Mouse (Mus musculus): ENCODE results near the gene Cers5. TPM values are rescaled to one million over a fixed set of nuclear protein-coding genes. Genes with fewer than 3 reads are reported as not detected.

Gene Cers5
- total RNA-seq, 2 experiments from 2014 or later, result 28.4 to 29.9 TPM

DNA sequence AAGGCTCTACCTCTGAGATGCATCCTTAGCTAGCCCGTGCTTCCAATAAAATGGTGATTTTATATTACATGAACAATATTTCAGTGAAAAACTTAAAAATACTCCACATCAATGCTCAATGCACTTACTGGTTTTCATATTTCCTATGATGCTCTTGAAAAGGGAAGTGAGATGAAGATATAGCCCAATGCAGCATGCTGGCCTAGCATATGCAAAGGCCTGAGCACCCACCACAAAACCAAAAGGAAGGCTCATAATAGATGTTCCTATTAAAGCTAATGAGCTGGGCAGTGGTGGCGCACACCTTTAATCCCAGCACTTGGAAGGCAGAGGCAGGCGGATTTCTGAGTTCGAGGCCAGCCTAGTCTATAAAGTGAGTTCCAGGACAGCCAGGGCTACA is 33.0 kb upstream of the Cers5 start:
- Histone ChIP-seq H3K4me3 (no peak overlapping the region), H3K27ac (no peak overlapping the region)
- no peak for TF ChIP-seq CTCF (conservative IDR thresholded peaks at IDR 0.05)
- DNase-seq (ENCODE audit: low spot score in 2 of 2), result no peak

DNA sequence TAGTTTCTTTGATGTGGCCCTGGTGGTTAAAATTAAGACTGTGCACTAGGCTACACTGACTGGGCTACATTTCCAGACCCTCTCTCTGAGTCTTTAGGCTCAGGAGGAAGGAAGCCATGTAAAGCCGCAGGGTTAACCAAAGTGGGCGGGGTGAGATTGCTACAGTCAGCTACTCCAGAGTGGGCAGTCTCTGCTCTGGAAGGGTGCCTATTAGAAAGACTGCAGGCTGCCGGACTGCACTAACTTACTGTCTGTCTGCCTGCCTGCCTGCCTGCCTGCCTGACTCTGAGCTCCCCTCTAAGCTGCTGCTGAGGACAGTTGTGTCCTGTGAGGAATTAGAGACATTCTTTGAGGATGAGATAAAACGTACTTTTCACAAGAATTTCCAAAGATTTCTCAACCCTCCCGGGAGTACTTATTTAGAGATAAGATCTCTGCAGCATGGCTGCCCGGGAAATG is 30.5 kb upstream of the Cers5 start:
- no peak for DNase-seq (ENCODE audit: low spot score in 2 of 2)
- no peak overlapping the region for H3K27ac ChIP-seq
- TF ChIP-seq CTCF (conservative IDR thresholded peaks at IDR 0.05), result no peak
- no peak overlapping the region for H3K4me3 ChIP-seq

DNA sequence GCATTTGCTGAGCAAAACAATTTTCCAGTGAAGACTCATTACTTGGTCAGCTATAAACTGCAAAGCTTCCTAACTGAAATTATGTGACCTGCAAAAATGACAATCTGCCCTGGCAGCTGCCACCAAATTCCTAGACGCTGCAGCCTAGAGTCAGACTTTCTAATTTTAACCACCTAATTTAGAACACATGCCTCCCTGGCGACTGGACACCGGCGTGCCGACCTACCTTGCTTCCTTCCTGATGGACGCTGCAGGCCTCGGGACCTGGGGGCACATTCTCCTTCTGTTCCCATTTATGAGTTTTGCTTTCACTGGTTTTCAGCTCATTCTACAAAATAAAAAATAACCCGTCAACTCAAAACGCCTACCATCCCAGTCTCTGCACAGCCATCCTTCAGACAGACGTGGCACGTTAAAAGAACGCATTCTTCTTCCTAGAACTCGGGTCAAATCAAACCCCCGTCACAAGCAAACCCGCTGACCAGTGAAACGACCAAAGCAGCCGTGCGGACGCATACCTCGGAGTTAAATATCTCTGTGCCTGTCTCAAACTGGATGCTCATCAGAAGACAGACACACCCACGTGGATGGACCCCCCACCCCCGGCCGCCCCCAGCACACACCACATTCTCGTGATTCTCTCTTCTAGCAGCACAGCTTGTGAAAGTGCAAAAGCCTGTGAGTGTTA is 29.3 kb upstream of the Cers5 start:
- H3K27ac ChIP-seq, result no peak overlapping the region
- TF ChIP-seq CTCF (conservative IDR thresholded peaks at IDR 0.05), result no peak
- H3K4me3 ChIP-seq, result no peak overlapping the region
- DNase-seq (ENCODE audit: low spot score in 2 of 2), result no peak

DNA sequence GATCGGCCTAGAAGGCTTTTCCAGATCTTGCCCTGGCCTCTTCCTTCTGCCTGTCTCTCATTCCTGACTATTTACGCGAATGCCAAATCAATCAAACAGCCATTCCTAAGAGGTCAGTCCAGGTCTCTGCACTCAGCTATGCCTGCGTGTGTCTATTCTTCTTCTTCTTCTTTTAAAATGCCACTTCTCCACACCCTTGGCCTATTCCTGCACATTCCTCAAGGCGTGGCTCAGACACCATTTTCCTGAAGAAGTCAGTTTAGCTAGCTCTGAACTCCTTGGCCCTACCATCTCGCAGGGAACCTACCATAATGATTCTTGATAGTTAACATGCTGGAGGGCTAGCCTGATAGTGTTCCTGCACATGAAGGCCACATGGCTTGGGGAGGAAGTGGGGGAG is 27.0 kb upstream of the Cers5 start:
- no peak overlapping the region for H3K4me3 ChIP-seq
- TF ChIP-seq CTCF (conservative IDR thresholded peaks at IDR 0.05), result no peak
- DNase-seq (ENCODE audit: low spot score in 2 of 2), result no peak

DNA sequence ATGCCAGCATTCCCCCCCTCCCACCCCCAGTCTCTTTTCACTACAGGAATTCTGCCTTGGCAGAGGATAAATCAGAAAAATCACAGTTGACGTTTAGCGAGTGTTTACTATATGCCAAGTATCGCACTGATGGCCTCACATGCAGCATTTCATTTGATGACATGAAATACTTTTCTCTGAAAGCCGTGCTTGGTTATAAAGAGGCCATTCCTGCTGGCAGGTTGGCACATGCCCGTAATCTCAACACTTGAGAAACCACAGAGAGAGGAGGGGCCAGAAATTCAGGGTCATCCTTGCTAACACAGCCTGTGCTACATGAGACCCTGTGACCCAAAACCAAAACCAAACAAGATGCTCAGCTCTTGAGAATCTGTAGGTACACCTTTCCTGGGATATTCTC is 25.2 kb upstream of the Cers5 start:
- Histone ChIP-seq H3K4me3 (no peak overlapping the region), H3K27ac (no peak overlapping the region)
- no peak for DNase-seq (ENCODE audit: low spot score in 2 of 2)
- no peak for TF ChIP-seq CTCF (conservative IDR thresholded peaks at IDR 0.05)

More for the DNA sequence above, 27.0 kb upstream of the Cers5 start:
- no peak overlapping the region for H3K27ac ChIP-seq

DNA sequence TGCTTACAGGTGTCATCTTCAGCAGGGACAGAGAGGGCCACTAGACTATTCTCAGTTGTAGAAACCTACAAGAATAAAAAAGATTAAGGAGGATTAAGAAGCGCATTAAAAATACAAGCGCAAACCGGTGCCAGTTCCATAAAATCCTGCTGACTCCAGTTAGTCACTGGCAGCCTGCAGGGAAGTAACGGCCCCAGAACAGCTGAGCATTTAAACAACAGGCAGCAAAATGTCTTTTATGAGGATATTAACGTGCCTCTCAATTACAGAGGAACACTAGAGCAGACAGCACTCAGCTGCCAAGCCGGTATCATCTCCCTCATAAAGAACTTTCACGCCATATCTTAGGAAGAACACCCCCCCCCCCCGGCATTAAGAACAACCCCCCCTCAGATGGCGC is 24.1 kb upstream of the Cers5 start:
- 0 out of 2 replicates have a peak overlapping the region, but pooled peaks have one; percentile 28 for H3K27ac ChIP-seq
- no peak overlapping the region for H3K4me3 ChIP-seq
- no peak for DNase-seq (ENCODE audit: low spot score in 2 of 2)
- no peak for TF ChIP-seq CTCF (conservative IDR thresholded peaks at IDR 0.05)

DNA sequence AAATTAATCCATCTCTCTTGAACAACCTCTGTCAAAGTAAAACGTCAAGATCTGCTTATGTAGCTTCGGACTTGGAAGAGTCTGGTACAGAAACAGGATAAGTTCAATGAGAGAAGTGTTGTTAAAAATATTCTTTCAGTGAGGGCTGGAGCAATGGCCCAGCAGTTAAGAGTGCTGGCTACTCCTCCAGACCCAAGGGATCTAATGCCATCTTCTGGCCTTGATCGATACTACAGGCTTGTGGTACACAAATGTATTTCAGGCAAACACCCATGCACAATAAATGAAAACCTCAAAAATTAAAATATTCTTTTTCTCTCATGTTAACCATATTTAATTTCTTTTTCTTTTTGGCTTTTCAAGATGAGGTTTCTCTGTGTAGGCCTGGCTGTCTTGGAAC is 23.4 kb upstream of the Cers5 start:
- DNase-seq (ENCODE audit: low spot score in 2 of 2), result no peak
- TF ChIP-seq CTCF (conservative IDR thresholded peaks at IDR 0.05), result peak; percentile 66
- Histone ChIP-seq H3K27ac (no peak overlapping the region), H3K4me3 (no peak overlapping the region)

DNA sequence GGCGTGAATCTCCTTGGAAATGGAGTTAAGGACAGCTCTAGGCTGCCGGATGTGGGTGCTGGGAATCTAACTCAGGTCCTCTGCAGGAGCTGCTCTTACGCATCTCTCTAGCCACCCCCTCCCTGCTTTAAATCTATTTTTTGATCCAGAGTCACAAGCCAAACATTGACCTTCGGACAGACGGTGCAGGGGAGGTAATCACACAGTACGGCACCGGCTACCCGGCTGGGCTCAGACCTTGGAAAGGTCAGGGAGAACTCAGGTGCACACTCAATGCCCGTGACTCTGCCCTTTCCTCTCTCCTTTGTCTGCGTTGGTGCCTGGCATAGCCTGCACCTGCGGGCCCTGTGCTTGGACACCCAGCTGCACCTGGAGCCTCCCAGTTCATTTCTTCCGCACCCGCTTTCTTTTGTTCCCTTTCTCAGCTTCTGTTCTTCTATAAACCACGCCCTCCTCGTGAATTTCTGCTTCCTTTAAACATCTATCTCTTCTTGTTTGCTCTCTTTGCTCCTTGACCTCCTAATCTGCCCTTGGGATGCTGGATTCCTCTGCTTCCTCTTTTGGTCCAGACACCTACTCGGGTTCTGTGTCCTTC is 19.6 kb upstream of the Cers5 start:
- no peak overlapping the region for H3K27ac ChIP-seq
- DNase-seq (ENCODE audit: low spot score in 2 of 2), result no peak
- no peak overlapping the region for H3K4me3 ChIP-seq
- TF ChIP-seq CTCF (conservative IDR thresholded peaks at IDR 0.05), result no peak

DNA sequence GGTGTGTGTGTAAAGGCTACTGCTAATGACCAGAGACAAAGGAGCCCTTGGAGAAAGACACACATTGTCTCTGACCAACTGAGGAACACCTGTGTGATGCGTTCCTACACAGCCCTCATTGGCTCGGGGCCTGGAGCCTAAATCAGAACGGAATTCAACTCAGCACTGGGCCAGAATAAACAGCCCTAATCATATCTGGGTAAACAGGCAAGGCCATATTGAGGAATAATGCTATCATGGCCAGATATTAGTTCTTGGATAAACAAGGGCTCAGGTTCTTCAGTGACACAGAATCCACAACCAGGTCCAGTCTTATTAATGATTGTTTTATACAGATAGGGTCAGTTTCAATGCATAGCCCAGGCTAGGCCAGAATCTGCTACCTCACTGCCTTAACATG is 18.3 kb upstream of the Cers5 start:
- no peak for TF ChIP-seq CTCF (conservative IDR thresholded peaks at IDR 0.05)
- no peak overlapping the region for H3K27ac ChIP-seq
- H3K4me3 ChIP-seq, result no peak overlapping the region
- DNase-seq (ENCODE audit: low spot score in 2 of 2), result no peak

DNA sequence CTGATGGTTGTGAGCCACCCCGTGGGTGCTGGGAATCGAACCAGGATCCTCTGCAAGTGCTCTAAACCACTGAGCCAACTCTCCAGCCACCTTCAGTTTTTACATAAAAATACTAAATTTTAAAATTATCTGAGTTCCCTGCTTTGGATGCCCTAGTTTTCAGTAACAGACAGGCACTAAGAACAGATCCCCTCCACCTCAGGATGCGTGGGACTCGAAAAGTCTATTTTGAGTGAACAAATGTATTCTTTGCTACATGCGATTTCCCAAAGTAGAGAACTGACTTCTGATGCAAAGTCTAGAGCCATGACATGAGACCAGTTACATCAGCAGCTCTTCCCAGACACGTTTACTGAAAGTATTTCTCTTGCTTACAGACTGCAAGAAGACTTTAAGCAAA is 17.8 kb upstream of the Cers5 start:
- Histone ChIP-seq H3K27ac (no peak overlapping the region), H3K4me3 (no peak overlapping the region)
- DNase-seq (ENCODE audit: low spot score in 2 of 2), result no peak
- no peak for TF ChIP-seq CTCF (conservative IDR thresholded peaks at IDR 0.05)

DNA sequence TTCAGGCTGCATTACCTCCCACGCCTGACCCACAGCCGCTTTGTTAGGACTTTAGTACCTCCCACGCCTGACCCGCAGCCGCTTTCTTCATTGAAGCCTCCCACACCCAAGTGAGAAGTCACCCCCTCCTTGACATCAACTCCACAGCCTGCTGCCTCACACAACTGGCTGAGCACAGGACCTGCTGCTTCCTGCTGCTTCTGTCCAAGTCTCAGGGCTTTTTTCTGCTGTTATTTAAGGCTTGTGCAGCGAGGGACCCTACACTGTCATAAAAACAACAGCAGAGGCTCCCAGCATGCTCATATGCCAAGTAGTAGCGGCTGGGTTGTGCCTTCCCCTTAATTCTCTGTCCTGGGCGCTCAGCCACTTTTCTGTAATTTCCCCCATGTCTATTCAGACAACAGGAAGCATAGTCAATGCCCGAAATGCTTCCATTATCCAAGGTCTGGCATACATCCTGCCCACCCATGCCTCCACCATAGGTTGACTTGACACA is 15.0 kb upstream of the Cers5 start:
- H3K4me3 ChIP-seq, result no peak overlapping the region
- no peak for DNase-seq (ENCODE audit: low spot score in 2 of 2)
- H3K27ac ChIP-seq, result no peak overlapping the region
- no peak for TF ChIP-seq CTCF (conservative IDR thresholded peaks at IDR 0.05)

DNA sequence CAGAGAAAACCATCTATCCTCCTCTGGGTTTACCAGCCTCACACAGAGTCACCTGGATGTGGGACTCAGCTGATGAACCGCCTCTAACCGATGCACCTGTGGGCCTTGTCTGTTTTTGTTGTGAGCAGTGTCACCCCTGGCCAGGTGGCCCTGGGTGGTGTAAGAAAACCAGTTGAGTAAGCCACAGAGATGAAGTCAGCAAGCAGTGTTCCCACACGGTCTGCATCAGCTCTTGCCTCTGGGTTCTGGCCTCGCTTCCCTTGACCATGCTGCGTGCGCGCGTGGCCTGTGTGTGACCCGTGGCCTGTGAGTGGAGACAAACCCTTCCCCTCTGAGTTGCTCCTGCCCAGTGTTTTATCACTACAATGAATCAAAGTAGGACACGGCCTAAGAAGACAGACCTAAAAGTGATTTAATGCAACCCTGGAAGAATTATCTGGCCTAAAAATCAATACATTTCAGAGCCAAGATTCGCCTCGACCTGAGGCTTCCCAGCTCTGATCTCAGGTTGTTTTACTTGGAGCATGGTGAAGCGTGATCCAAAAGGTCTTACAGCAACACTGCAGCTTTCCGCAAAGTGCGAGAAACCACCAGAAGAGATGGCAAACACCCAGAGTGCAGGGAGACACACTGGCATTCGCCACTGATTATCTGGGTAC is 6.1 kb upstream of the Cers5 start:
- Histone ChIP-seq H3K27ac (no peak overlapping the region), H3K4me3 (no peak overlapping the region)
- TF ChIP-seq CTCF (conservative IDR thresholded peaks at IDR 0.05), result no peak
- no peak for DNase-seq (ENCODE audit: low spot score in 2 of 2)

DNA sequence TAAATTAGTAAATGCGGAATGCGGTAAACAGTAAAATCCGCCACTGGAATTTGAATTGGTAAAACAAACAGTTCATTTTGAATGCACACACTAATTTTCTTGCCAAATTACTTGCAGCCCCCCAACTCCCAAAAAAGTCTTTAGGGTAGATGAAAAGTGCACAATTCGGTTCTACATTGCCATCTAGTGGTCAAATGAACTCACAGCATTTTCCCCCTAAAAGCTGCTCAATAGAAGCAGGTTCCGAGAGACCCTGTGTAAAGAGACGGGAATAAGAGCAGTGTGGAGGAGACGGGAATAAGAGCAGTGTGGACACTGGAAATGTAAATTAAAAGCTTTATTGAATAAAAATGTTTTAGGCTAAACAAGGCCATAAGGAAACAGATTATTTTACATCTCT is 5.5 kb upstream of the Cers5 start:
- Histone ChIP-seq H3K27ac (no peak overlapping the region), H3K4me3 (no peak overlapping the region)
- TF ChIP-seq CTCF (conservative IDR thresholded peaks at IDR 0.05), result peak; percentile 94
- DNase-seq (ENCODE audit: low spot score in 2 of 2), result peak in 1 of 2 experiments; percentile 21
